Mouse (Mus musculus): Measurements from ENCODE around the gene Map2k6.

GRCm38 (mm10) chr11:110544419-110545210 lies 145.7 kb downstream of the Map2k6 start:
- TF ChIP-seq POLR2A (IDR thresholded peaks at IDR 0.05; ENCODE audit: borderline replicate concordance, low read depth, low read length) (no peak), CTCF (IDR thresholded peaks at IDR 0.05; ENCODE audit: low read depth, low read length) (no peak)

Measured in bone marrow macrophage, adult 2 months (primary cell).